Mouse (Mus musculus): Measurements from ENCODE around the gene Morc4. TPM values are rescaled to one million over a fixed set of nuclear protein-coding genes. Genes with fewer than 3 reads are reported as not detected.

The Morc4 gene
- polyA plus RNA-seq, 1 experiment from 2014 or later, result 64.1 TPM

- H3K4me1 ChIP-seq (ENCODE audit: control insufficient read depth, low read depth, low read length), result peaks cover 16% of the 10 kb centered on the region
- H3K4me3 ChIP-seq (ENCODE audit: low read depth, low read length), result no peak overlapping the region
- no peaks in the 10 kb centered on the region for H3K9me3 ChIP-seq (replicated peaks; ENCODE audit: control insufficient read depth, low read length)
- H3K27me3 ChIP-seq (ENCODE audit: control insufficient read depth, insufficient read depth, low read depth, low read length), result no peaks in the 10 kb centered on the region
- no peaks in the 10 kb centered on the region for H3K36me3 ChIP-seq (ENCODE audit: control insufficient read depth, insufficient read depth)
- peak; percentile 70 for ATAC-seq (ENCODE audit: low read depth)
- H3K27ac ChIP-seq (ENCODE audit: low read length), result peak overlapping the region; percentile 53; the same call in 1 of the 2 replicates
- WGBS (ENCODE audit: insufficient replicate concordance), result 33% methylated on average over 9 of the region's 9 CpGs
- H3K4me2 ChIP-seq (ENCODE audit: low read depth, low read length), result peak overlapping the region; percentile 34
- H3K9ac ChIP-seq (ENCODE audit: low read depth, low read length), result no peak overlapping the region
These were observed 58.0 kb downstream of the Morc4 start for GRCm38 (mm10) chrX:139813299-139814002.

- Histone ChIP-seq H3K9ac (ENCODE audit: low read depth, low read length) (no peak overlapping the region), H3K4me3 (ENCODE audit: low read depth, low read length) (no peak overlapping the region), H3K4me2 (ENCODE audit: low read depth, low read length) (no peak overlapping the region), H3K27me3 (ENCODE audit: control insufficient read depth, insufficient read depth, low read depth, low read length) (no peaks in the 10 kb centered on the region), H3K9me3 (replicated peaks; ENCODE audit: control insufficient read depth, low read length) (no peaks in the 10 kb centered on the region), H3K4me1 (ENCODE audit: control insufficient read depth, low read depth, low read length) (peaks cover 16% of the 10 kb centered on the region), H3K36me3 (ENCODE audit: control insufficient read depth, insufficient read depth) (no peaks in the 10 kb centered on the region), H3K27ac (ENCODE audit: low read length) (no peak overlapping the region)
- ATAC-seq (ENCODE audit: low read depth), result no peak
- 43% methylated on average over 3 of the region's 3 CpGs for WGBS (ENCODE audit: insufficient replicate concordance)
These were observed 58.7 kb downstream of the Morc4 start for GRCm38 (mm10) chrX:139812636-139813298.

- H3K4me3 ChIP-seq (ENCODE audit: low read depth, low read length), result no peak overlapping the region
- H3K4me2 ChIP-seq (ENCODE audit: low read depth, low read length), result no peak overlapping the region
- 73% methylated on average over 10 of the region's 10 CpGs for WGBS (ENCODE audit: insufficient replicate concordance)
- H3K36me3 ChIP-seq (ENCODE audit: control insufficient read depth, insufficient read depth), result no peaks in the 10 kb centered on the region
- no peaks in the 10 kb centered on the region for H3K27me3 ChIP-seq (ENCODE audit: control insufficient read depth, insufficient read depth, low read depth, low read length)
- no peaks in the 10 kb centered on the region for H3K9me3 ChIP-seq (replicated peaks; ENCODE audit: control insufficient read depth, low read length)
- H3K9ac ChIP-seq (ENCODE audit: low read depth, low read length), result no peak overlapping the region
- no peak for ATAC-seq (ENCODE audit: low read depth)
- no peak overlapping the region for H3K27ac ChIP-seq (ENCODE audit: low read length)
- H3K4me1 ChIP-seq (ENCODE audit: control insufficient read depth, low read depth, low read length), result no peaks in the 10 kb centered on the region; the same call in 1 of the 2 replicates
These were observed 63.0 kb downstream of the Morc4 start for GRCm38 (mm10) chrX:139808501-139808900.

- Histone ChIP-seq H3K4me2 (ENCODE audit: low read depth, low read length) (no peak overlapping the region), H3K9me3 (replicated peaks; ENCODE audit: control insufficient read depth, low read length) (no peaks in the 10 kb centered on the region), H3K27ac (ENCODE audit: low read length) (no peak overlapping the region), H3K4me1 (ENCODE audit: control insufficient read depth, low read depth, low read length) (no peaks in the 10 kb centered on the region), H3K4me3 (ENCODE audit: low read depth, low read length) (no peak overlapping the region), H3K36me3 (ENCODE audit: control insufficient read depth, insufficient read depth) (no peaks in the 10 kb centered on the region), H3K9ac (ENCODE audit: low read depth, low read length) (no peak overlapping the region), H3K27me3 (ENCODE audit: control insufficient read depth, insufficient read depth, low read depth, low read length) (no peaks in the 10 kb centered on the region)
- ATAC-seq (ENCODE audit: low read depth), result peak; percentile 43
- whole genome bisulfite sequencing (ENCODE audit: insufficient replicate concordance), result 54% methylated on average over 4 of the region's 4 CpGs
These were observed 63.4 kb downstream of the Morc4 start for GRCm38 (mm10) chrX:139808085-139808484.

GRCm38 (mm10) chrX:139807391-139807790 is 64.1 kb downstream of the Morc4 start:
- Histone ChIP-seq H3K9ac (ENCODE audit: low read depth, low read length) (no peak overlapping the region), H3K27ac (ENCODE audit: low read length) (no peak overlapping the region), H3K4me1 (ENCODE audit: control insufficient read depth, low read depth, low read length) (no peaks in the 10 kb centered on the region), H3K4me2 (ENCODE audit: low read depth, low read length) (no peak overlapping the region), H3K9me3 (replicated peaks; ENCODE audit: control insufficient read depth, low read length) (no peaks in the 10 kb centered on the region), H3K36me3 (ENCODE audit: control insufficient read depth, insufficient read depth) (no peaks in the 10 kb centered on the region), H3K27me3 (ENCODE audit: control insufficient read depth, insufficient read depth, low read depth, low read length) (no peaks in the 10 kb centered on the region), H3K4me3 (ENCODE audit: low read depth, low read length) (no peak overlapping the region)
- WGBS (ENCODE audit: insufficient replicate concordance), result 58% methylated on average over 2 of the region's 2 CpGs
- ATAC-seq (ENCODE audit: low read depth), result no peak

GRCm38 (mm10) chrX:139805918-139806317 is 65.6 kb downstream of the Morc4 start:
- WGBS (ENCODE audit: insufficient replicate concordance), result 71% methylated on average over 4 of the region's 4 CpGs

GRCm38 (mm10) chrX:139803028-139803427 is 68.4 kb downstream of the Morc4 start:
- Histone ChIP-seq H3K27me3 (ENCODE audit: control insufficient read depth, insufficient read depth, low read depth, low read length) (no peaks in the 10 kb centered on the region; the same call in 1 of the 2 replicates), H3K36me3 (ENCODE audit: control insufficient read depth, insufficient read depth) (no peaks in the 10 kb centered on the region), H3K9ac (ENCODE audit: low read depth, low read length) (no peak overlapping the region), H3K27ac (ENCODE audit: low read length) (no peak overlapping the region), H3K4me3 (ENCODE audit: low read depth, low read length) (no peak overlapping the region), H3K9me3 (replicated peaks; ENCODE audit: control insufficient read depth, low read length) (no peaks in the 10 kb centered on the region), H3K4me2 (ENCODE audit: low read depth, low read length) (no peak overlapping the region), H3K4me1 (ENCODE audit: control insufficient read depth, low read depth, low read length) (no peaks in the 10 kb centered on the region)
- WGBS (ENCODE audit: insufficient replicate concordance), result 56% methylated on average over 2 of the region's 2 CpGs
- ATAC-seq (ENCODE audit: low read depth), result no peak

More at GRCm38 (mm10) chrX:139805918-139806317, 65.6 kb downstream of the Morc4 start:
- no peak for ATAC-seq (ENCODE audit: low read depth)
- H3K4me2 ChIP-seq (ENCODE audit: low read depth, low read length), result no peak overlapping the region
- H3K4me1 ChIP-seq (ENCODE audit: control insufficient read depth, low read depth, low read length), result no peaks in the 10 kb centered on the region
- no peaks in the 10 kb centered on the region for H3K9me3 ChIP-seq (replicated peaks; ENCODE audit: control insufficient read depth, low read length)
- H3K27ac ChIP-seq (ENCODE audit: low read length), result no peak overlapping the region
- H3K9ac ChIP-seq (ENCODE audit: low read depth, low read length), result no peak overlapping the region
- H3K4me3 ChIP-seq (ENCODE audit: low read depth, low read length), result no peak overlapping the region
- no peaks in the 10 kb centered on the region; the same call in 1 of the 2 replicates for H3K27me3 ChIP-seq (ENCODE audit: control insufficient read depth, insufficient read depth, low read depth, low read length)
- H3K36me3 ChIP-seq (ENCODE audit: control insufficient read depth, insufficient read depth), result no peaks in the 10 kb centered on the region

GRCm38 (mm10) chrX:139800406-139800878 is 71.0 kb downstream of the Morc4 start, which contains the start of gene Cldn2:
Gene Cldn2 (plus strand): TSS chrX:139800828.
- 67% methylated on average over 8 of the region's 8 CpGs for WGBS (ENCODE audit: insufficient replicate concordance)
- no peaks in the 10 kb centered on the region for H3K4me1 ChIP-seq (ENCODE audit: control insufficient read depth, low read depth, low read length)
- H3K9ac ChIP-seq (ENCODE audit: low read depth, low read length), result no peak within 1 kb of the TSS
- H3K27ac ChIP-seq (ENCODE audit: low read length), result no peak within 1 kb of the TSS
- no peak within 1 kb of the TSS for H3K4me2 ChIP-seq (ENCODE audit: low read depth, low read length)
- no peaks in the 10 kb centered on the region; the same call in 1 of the 2 replicates for H3K27me3 ChIP-seq (ENCODE audit: control insufficient read depth, insufficient read depth, low read depth, low read length)
- H3K9me3 ChIP-seq (replicated peaks; ENCODE audit: control insufficient read depth, low read length), result no peaks in the 10 kb centered on the region
- ATAC-seq (ENCODE audit: low read depth), result no peak
- H3K4me3 ChIP-seq (ENCODE audit: low read depth, low read length), result no peak within 1 kb of the TSS
- H3K36me3 ChIP-seq (ENCODE audit: control insufficient read depth, insufficient read depth), result no peaks in the 10 kb centered on the region

GRCm38 (mm10) chrX:139799953-139800352 is 71.5 kb downstream of the Morc4 start:
- 63% methylated on average over 3 of the region's 3 CpGs for WGBS (ENCODE audit: insufficient replicate concordance)

More at GRCm38 (mm10) chrX:139799953-139800352, 71.5 kb downstream of the Morc4 start:
- Histone ChIP-seq H3K36me3 (ENCODE audit: control insufficient read depth, insufficient read depth) (no peaks in the 10 kb centered on the region), H3K27me3 (ENCODE audit: control insufficient read depth, insufficient read depth, low read depth, low read length) (no peaks in the 10 kb centered on the region; the same call in 1 of the 2 replicates), H3K27ac (ENCODE audit: low read length) (no peak overlapping the region), H3K4me1 (ENCODE audit: control insufficient read depth, low read depth, low read length) (no peaks in the 10 kb centered on the region), H3K9me3 (replicated peaks; ENCODE audit: control insufficient read depth, low read length) (no peaks in the 10 kb centered on the region), H3K4me2 (ENCODE audit: low read depth, low read length) (no peak overlapping the region), H3K9ac (ENCODE audit: low read depth, low read length) (no peak overlapping the region), H3K4me3 (ENCODE audit: low read depth, low read length) (no peak overlapping the region)
- ATAC-seq (ENCODE audit: low read depth), result no peak

Measured in liver, embryonic 16.5 days (tissue).